Mouse (Mus musculus): ENCODE data around the gene Tbc1d24. TPM values are rescaled to one million over a fixed set of nuclear protein-coding genes. Genes with fewer than 3 reads are reported as not detected.

Tbc1d24 gene
- polyA plus RNA-seq, 1 experiment = 14.4 TPM

DNA sequence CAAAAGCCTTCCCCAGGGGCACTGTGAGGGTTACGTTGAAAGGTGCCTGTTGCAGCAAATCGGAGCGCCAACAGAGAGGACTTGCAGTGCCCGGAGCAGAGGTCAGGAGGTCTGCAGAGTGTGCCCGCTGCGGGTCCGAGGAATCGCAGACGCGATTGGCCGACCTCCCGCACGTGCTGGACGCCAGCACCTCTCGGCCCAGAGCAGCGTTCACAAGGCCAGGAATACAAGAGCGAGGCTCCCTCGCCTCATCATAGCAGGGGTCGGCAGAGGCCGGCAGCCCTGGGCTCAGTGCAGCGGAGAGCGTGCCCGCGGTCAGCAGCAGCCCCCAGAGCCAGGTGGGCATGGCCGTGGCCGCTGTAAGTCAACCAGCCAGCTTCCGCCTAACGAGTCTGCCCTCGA lies 3.3 kb upstream of the Tbc1d24 start:
- Histone ChIP-seq H3K27me3 (ENCODE audit: control insufficient read depth, insufficient read depth, low read length, poor library complexity, severe bottlenecking) (no peaks in the 10 kb centered on the region), H3K9me3 (replicated peaks; ENCODE audit: control insufficient read depth, insufficient read depth, low read length, poor library complexity, severe bottlenecking) (no peaks in the 10 kb centered on the region), H3K27ac (ENCODE audit: insufficient read depth, low read length) (no peak overlapping the region), H3K9ac (ENCODE audit: low read depth, poor library complexity, severe bottlenecking) (peak overlapping the region; percentile 47), H3K4me1 (ENCODE audit: control insufficient read depth, insufficient read depth, low read length) (peaks cover 3% of the 10 kb centered on the region), H3K36me3 (ENCODE audit: control insufficient read depth, insufficient read depth, low read length, poor library complexity, severe bottlenecking) (no peaks in the 10 kb centered on the region), H3K4me3 (ENCODE audit: low read depth, low read length) (peak overlapping the region; percentile 40)
- TF ChIP-seq CTCF (IDR thresholded peaks at IDR 0.05; ENCODE audit: low read depth, low read length) (no peak), EP300 (IDR thresholded peaks at IDR 0.05; ENCODE audit: insufficient read depth, low read depth, low read length) (no peak), POLR2A (IDR thresholded peaks at IDR 0.05; ENCODE audit: insufficient read depth, low read length) (no peak)

GRCm38 (mm10) chr17:24207768-24208640 lies 2.6 kb upstream of the Tbc1d24 start:
- TF ChIP-seq POLR2A (IDR thresholded peaks at IDR 0.05; ENCODE audit: insufficient read depth, low read length) (no peak), EP300 (IDR thresholded peaks at IDR 0.05; ENCODE audit: insufficient read depth, low read depth, low read length) (no peak), CTCF (IDR thresholded peaks at IDR 0.05; ENCODE audit: low read depth, low read length) (no peak)
- no peaks in the 10 kb centered on the region for H3K36me3 ChIP-seq (ENCODE audit: control insufficient read depth, insufficient read depth, low read length, poor library complexity, severe bottlenecking)
- no peak overlapping the region for H3K4me3 ChIP-seq (ENCODE audit: low read depth, low read length)
- peaks cover 3% of the 10 kb centered on the region for H3K4me1 ChIP-seq (ENCODE audit: control insufficient read depth, insufficient read depth, low read length)
- peak overlapping the region; percentile 47; the same call in 1 of the 2 replicates for H3K9ac ChIP-seq (ENCODE audit: low read depth, poor library complexity, severe bottlenecking)
- H3K9me3 ChIP-seq (replicated peaks; ENCODE audit: control insufficient read depth, insufficient read depth, low read length, poor library complexity, severe bottlenecking) = no peaks in the 10 kb centered on the region
- no peaks in the 10 kb centered on the region for H3K27me3 ChIP-seq (ENCODE audit: control insufficient read depth, insufficient read depth, low read length, poor library complexity, severe bottlenecking)
- no peak overlapping the region for H3K27ac ChIP-seq (ENCODE audit: insufficient read depth, low read length)

DNA sequence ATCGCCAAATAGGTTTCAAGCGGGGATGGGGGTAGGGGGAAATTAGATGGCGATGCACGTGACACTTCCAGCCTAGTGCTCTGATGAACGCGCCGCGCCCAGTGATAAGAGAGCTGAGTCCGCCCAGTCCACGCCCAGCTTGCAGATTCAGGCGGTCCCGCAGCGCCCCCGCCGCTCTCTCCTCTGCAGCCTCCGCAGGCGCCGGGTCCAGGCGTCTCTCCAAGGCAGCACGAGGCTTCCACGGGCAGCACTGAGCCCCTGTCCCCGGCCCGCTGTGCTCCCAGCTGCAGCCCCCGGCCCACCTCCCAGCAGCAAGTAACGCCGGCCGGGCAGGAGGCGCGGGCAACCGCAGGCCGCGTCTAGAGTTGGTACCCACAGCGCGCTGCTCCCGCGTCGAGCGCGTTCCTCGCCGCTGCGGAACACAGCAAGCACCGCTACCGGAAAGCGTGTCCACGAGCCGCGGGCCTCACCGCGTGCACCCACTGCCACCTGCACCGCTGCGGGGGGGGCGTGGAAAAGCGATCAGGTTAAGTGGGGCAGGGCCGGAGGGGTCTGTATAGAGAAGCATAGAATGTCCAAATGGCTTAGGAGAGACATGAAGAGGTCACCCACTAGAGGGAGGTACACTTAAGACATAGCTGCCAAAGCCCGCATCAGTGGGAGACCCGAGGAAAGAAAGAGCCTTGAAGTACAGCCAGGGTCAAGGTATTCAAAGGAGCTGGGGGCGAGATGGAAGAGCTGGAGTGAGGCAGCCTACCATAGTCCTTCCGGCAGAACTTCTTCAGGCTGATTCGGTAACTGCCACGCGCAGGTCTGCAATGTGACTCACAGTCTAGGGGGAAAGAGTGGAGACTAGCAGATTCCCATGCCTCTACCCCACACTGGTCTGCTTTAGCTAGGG lies 1.3 kb upstream of the Tbc1d24 start:
- Histone ChIP-seq H3K9ac (ENCODE audit: low read depth, poor library complexity, severe bottlenecking) (peak overlapping the region; percentile 77; the same call in 1 of the 2 replicates), H3K4me3 (ENCODE audit: low read depth, low read length) (peak overlapping the region; percentile 41), H3K27me3 (ENCODE audit: control insufficient read depth, insufficient read depth, low read length, poor library complexity, severe bottlenecking) (no peaks in the 10 kb centered on the region), H3K4me1 (ENCODE audit: control insufficient read depth, insufficient read depth, low read length) (peaks cover 5% of the 10 kb centered on the region), H3K9me3 (replicated peaks; ENCODE audit: control insufficient read depth, insufficient read depth, low read length, poor library complexity, severe bottlenecking) (no peaks in the 10 kb centered on the region), H3K36me3 (ENCODE audit: control insufficient read depth, insufficient read depth, low read length, poor library complexity, severe bottlenecking) (no peaks in the 10 kb centered on the region), H3K27ac (ENCODE audit: insufficient read depth, low read length) (no peak overlapping the region)
- TF ChIP-seq EP300 (IDR thresholded peaks at IDR 0.05; ENCODE audit: insufficient read depth, low read depth, low read length) (0 out of 2 replicates have a peak, but pooled peaks have one; percentile 35), CTCF (IDR thresholded peaks at IDR 0.05; ENCODE audit: low read depth, low read length) (peak; percentile 11), POLR2A (IDR thresholded peaks at IDR 0.05; ENCODE audit: insufficient read depth, low read length) (no peak)

GRCm38 (mm10) chr17:24205908-24206361 lies 573 bp upstream of the Tbc1d24 start:
- Histone ChIP-seq H3K27me3 (ENCODE audit: control insufficient read depth, insufficient read depth, low read length, poor library complexity, severe bottlenecking) (no peaks in the 10 kb centered on the region), H3K36me3 (ENCODE audit: control insufficient read depth, insufficient read depth, low read length, poor library complexity, severe bottlenecking) (no peaks in the 10 kb centered on the region), H3K4me1 (ENCODE audit: control insufficient read depth, insufficient read depth, low read length) (peaks cover 4% of the 10 kb centered on the region), H3K9me3 (replicated peaks; ENCODE audit: control insufficient read depth, insufficient read depth, low read length, poor library complexity, severe bottlenecking) (no peaks in the 10 kb centered on the region), H3K4me3 (ENCODE audit: low read depth, low read length) (peak overlapping the region; percentile 57), H3K27ac (ENCODE audit: insufficient read depth, low read length) (no peak overlapping the region), H3K9ac (ENCODE audit: low read depth, poor library complexity, severe bottlenecking) (peak overlapping the region; percentile 77)
- no peak for TF ChIP-seq CTCF (IDR thresholded peaks at IDR 0.05; ENCODE audit: low read depth, low read length)

DNA sequence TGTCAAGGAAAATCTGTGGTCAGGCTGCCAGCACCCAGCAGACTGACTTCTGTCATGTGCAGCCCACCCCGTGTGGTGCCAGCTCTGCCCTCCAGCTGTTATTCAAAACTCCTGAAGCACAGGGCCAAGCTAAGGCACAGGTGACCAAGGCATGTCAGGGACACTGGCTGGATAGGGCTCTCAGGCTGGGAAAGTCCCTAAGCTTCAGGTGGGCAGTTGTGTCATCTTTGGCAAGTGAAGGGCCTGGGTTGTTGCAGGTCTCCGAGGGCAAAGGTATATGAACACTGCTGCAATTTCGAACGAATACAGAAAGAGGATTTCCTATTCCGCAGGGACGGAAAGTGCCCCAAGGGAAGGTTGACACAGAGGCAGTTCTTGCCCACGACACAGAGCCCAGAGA lies 516 bp downstream of the Tbc1d24 start:
- H3K4me3 ChIP-seq (ENCODE audit: low read depth, low read length) = peak overlapping the region; percentile 75
- H3K9me3 ChIP-seq (replicated peaks; ENCODE audit: control insufficient read depth, insufficient read depth, low read length, poor library complexity, severe bottlenecking) = no peaks in the 10 kb centered on the region
- H3K4me1 ChIP-seq (ENCODE audit: control insufficient read depth, insufficient read depth, low read length) = peaks cover 4% of the 10 kb centered on the region
- TF ChIP-seq EP300 (IDR thresholded peaks at IDR 0.05; ENCODE audit: insufficient read depth, low read depth, low read length) (no peak), POLR2A (IDR thresholded peaks at IDR 0.05; ENCODE audit: insufficient read depth, low read length) (no peak), CTCF (IDR thresholded peaks at IDR 0.05; ENCODE audit: low read depth, low read length) (no peak)
- peak overlapping the region; percentile 77 for H3K9ac ChIP-seq (ENCODE audit: low read depth, poor library complexity, severe bottlenecking)
- no peaks in the 10 kb centered on the region for H3K36me3 ChIP-seq (ENCODE audit: control insufficient read depth, insufficient read depth, low read length, poor library complexity, severe bottlenecking)
- no peaks in the 10 kb centered on the region for H3K27me3 ChIP-seq (ENCODE audit: control insufficient read depth, insufficient read depth, low read length, poor library complexity, severe bottlenecking)
- no peak overlapping the region for H3K27ac ChIP-seq (ENCODE audit: insufficient read depth, low read length)
